Mouse (Mus musculus): Measurements from ENCODE around the gene Zfp804b.

DNA sequence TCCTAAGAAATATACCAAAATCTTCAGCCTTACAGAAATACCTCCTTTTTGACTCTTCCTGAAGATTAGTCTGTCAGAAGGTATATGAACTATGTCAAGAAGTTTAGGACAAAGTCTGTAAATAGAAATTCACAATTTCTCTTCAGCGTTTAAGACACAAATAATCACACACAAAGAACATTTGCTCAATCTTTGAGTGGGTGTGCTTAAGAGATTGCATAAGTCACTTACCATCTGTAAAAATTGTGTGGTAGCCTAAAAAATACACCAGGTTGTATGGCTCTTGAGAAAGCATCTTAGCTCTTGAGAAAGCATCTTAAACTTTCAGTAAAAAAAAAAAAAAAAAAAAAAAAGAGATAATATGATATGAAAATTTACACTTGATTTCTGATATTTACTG, 60.2 kb downstream of the Zfp804b start:
- TF ChIP-seq CTCF (IDR thresholded peaks at IDR 0.05; ENCODE audit: borderline replicate concordance, control insufficient read depth, extremely low read depth, insufficient read depth, low read length, poor library complexity) (no peak), POLR2A (IDR thresholded peaks at IDR 0.05; ENCODE audit: control insufficient read depth, extremely low read depth, insufficient read depth, low read length, poor library complexity) (no peak)
